Mouse (Mus musculus): Measurements from ENCODE around the gene Cfap61.

DNA sequence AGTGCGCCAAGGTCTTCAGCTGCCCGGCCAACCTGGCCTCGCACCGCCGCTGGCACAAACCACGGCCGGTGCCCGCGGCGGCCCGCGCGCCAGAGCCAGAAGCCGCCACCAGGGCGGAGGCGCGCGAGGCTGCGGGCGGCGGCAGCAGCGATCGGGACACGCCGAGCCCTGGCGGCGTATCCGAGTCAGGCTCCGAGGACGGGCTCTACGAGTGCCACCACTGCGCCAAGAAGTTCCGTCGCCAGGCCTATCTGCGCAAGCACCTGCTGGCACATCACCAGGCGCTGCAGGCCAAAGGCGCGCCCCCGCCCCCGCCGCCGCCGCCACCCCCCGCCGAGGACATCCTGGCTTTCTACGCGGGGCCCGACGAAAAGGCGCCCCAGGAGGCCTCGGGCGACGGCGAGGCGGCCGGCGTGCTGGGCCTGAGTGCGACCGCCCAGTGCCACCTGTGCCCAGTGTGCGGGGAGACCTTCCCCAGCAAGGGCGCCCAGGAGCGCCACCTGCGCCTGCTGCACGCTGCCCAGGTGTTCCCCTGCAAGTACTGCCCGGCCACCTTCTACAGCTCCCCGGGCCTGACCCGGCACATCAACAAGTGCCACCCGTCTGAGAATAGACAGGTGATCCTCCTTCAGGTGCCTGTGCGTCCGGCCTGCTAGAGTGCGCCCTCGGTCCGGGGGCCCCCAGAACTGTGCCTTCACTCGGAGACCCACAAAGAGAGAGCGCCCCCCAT is 288.8 kb downstream of the Cfap61 start:
- TF ChIP-seq CTCF (IDR thresholded peaks at IDR 0.05; ENCODE audit: low read depth, low read length) (no peak), GATA2 (IDR thresholded peaks at IDR 0.05; ENCODE audit: borderline replicate concordance, low read depth, low read length) (no peak), TAL1 (conservative IDR thresholded peaks at IDR 0.05; ENCODE audit: low read depth, low read length) (no peak), GATA1 (IDR thresholded peaks at IDR 0.05; ENCODE audit: borderline replicate concordance, low read length) (no peak)
